Mouse (Mus musculus) lung, adult 18-20 months (tissue): ENCODE results near the gene Mpo.

Experiments
- DNase-seq, 2 experiments: peaks; one replicate each; pipeline ENCODE4 v3.0.0; 2022; ENCODE audit warnings: mixed read lengths in 2 of 2

The Mpo gene

DNA sequence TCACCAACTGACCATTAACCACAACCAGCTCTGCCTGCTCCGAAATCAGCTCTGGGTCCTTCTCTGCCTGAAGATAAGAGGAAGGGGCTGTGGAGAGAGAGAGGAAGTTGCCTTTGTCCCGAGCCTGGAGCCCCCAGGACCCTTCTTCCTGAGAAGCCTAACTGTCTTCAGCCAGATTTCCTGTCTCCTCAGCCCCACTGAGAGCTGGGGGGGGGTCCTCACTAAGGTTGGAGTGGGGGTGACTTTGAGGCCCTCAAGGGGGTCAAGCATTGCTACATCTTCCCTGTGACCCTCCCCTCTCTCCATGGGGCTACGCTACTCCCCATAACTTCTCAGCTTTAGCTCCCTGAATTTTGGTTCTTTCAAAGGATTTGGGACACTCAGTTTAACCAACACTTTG lies at the start of gene Mpo:
Gene Mpo (plus strand): TSS at position 122 of the 400 bp plus-strand sequence.
- no peak for DNase-seq

- no peak for DNase-seq
Observed at GRCm38 (mm10) chr11:87743691-87744090, 49.7 kb upstream of the Mpo start.

DNA sequence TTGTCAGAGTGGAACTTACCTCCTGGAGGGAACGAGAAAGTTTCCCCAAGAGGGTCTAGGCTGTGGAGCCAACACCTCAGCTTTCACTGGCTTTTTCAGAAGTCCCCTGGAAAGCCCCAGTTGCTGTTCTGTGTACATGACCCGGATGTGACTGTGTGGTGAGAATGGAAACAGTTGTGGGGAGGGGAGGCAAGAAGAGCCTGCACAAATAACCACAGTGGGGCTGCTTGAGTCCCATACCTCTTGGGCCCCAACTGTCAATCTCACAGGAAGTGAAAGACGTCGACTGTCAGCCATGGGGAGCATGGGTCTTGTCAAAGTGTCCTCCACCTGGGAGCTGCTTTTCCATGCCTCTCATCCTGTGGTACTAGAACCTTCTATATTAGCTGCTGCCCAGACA lies 48.4 kb upstream of the Mpo start:
- no peak for DNase-seq

GRCm38 (mm10) chr11:87745632-87746555 lies 47.5 kb upstream of the Mpo start:
- no peak for DNase-seq

GRCm38 (mm10) chr11:87747312-87747711 lies 46.1 kb upstream of the Mpo start:
- no peak for DNase-seq

GRCm38 (mm10) chr11:87747716-87748115 lies 45.7 kb upstream of the Mpo start:
- no peak for DNase-seq

- DNase-seq, result peak; percentile 63 to 76
Observed at GRCm38 (mm10) chr11:87748132-87749119, 45.0 kb upstream of the Mpo start.

DNA sequence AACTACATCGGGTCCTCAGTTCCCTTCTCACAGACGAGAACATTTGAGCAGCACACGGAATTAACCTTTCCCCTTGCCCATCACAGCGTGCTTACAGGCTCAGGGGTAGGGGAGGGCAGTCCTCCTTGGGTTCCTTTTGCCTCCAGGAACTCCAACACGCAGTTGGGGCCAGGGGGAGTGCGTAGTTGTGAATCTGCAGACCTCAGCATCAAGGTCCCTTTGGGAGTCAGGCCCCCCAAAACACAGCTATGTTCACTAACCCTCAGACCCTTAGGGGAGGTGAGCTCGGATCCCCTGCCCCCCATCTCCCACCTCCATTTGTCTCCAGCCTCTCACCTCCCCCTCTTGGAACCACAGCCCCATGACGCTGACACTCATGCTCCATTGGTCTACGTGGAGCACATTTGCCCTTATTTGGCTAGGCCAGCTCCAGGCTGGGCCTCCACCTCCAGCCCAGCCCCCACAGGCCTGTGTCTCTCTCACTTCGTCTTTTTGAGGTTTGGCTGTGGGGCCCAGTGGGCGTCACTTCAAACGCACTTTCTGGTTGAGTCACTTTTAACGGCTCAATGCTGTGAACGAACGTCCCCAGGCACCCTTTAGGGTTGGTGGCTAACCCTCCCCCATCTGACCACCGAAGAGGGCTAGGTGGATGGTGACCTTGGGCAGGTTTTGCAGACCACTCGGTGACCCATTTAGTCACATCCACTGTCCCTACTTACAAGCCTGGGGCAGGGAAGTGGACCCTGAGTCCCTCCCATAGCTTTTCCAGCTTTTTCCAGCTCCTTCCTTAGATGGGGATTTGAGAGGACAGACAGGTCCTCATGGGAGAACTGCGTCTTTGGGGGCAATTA lies 44.0 kb upstream of the Mpo start:
- DNase-seq, result peak; percentile 75 to 83

DNA sequence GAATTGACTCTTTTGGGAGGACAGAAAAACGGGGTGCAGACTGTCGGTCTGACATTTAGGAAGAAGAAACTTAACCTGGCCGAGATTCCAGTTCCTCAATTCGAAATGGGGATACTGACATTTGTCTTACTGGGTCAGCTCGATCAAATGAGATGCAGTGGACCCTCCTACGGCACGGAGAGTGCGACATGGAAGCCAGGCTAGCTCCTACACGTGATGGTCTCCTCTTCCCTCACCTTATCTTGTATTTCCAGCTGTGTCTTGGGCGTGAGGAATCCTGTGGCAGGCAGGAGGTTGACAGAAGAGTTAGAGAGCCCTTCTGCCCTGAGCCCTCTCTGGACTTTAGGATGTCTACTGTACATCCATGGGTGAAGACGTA lies 43.3 kb upstream of the Mpo start:
- no peak for DNase-seq

DNA sequence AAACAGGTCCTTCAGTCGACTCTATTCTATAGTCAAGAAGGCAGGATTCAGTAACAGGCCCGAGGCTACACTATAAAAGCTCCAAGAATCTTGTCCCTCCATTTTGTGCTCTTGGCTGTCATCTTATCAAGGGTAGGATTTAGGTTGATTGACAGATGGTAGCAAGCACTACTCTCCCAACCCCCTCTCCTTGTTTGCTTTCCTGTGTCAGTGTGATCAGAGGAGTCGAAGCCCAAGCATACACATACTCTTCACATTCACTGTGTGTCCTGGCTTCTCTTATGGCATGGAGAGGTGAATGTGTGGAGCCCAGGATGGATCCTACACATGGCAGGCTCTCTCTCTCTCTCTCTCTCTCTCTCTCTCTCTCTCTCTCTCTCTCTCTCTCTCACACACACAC lies 42.9 kb upstream of the Mpo start:
- DNase-seq, result no peak

- no peak for DNase-seq
Observed at GRCm38 (mm10) chr11:87751031-87751430, 42.4 kb upstream of the Mpo start.

DNA sequence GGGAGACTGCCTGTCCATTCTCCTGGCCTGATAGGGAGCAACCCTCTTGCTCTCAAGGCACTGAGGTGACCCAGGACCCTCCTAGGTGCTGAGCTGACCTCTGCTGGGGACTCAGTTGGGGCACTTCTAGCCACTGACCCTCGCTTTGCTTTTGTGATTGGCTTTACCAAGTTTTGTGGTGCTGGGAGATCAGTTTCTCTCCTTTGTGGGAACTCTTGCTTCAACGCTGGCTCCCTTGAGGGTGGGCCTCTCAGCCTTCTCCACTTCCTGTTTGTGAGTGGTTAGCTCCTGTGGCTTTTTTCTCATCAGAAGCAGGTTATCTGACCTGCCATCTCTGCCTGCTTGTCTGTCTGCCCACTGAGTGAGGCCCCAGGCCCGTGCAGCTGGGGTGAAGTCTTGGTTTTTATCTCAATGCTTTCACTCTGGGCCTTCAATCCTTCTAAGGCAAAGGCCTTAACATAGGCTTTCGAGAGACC lies 41.9 kb upstream of the Mpo start:
- peak in 1 of 2 experiments; percentile 53 for DNase-seq

DNA sequence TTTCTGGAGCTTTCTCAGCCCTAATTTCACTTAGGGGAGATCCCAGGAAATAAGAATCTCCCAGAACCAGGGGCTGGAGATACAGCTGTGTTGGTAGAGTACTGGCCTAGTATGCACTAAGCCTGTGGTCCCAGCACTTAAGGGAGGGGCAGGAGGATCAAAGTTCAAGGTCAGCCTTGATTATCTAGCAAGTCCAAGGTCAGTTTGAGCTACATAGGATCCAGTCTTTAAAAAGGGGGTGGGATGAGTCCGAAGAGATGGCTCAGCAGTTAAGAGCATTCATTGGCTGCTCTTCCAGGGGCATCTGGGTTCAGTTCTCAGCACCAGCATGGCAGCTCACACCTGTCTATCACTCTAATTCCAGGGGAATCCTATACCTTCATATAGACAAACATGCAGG lies 41.1 kb upstream of the Mpo start:
- DNase-seq, result no peak

DNA sequence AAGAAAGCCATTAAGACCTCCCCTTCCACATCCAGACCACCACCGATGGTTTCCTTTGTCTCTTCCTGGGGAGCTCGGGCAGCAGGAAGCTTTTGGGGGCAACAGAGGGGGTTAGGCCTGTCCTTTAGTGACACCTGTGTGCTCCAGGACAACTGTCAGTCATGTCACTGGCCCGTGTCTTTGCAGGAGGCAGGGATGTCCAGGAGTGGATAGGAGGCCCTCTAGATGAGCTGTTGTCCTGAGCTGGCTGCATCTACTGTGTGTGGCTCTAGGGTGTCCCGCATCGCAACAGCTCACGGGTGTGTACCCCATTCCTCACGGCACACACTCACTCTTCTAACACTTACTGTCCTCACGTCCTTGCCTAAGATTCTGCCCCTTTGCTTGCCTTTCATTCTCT lies 40.1 kb upstream of the Mpo start:
- DNase-seq, result no peak

DNA sequence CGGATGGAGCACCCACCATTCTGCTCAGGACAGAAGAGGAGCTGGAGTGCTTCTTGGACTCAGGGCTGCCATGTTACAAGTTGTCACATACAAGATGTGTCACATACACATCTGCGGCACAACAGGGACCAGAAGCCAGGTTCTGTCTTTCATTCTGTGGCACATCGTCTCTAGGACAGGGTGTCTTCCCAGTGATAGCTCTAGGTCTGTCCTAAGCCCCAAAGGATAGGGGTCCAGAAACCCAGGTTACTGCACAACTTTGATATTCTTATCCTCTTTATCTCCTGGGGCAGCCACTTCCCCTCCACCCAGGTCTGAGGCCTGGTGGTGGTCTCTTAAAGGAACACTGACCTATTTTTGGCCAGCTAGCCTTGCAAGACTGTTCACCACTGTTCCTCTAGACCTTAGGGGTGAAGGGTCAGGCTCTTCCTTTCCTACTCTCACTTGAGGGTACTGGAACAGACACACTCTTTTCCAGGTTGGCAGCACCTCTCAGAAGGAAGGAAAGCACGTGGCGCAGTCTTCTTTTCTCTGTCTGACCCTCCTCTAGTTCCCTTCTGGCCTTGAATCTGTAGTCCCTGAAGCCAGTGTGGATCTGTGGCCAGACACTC lies 39.4 kb upstream of the Mpo start:
- no peak for DNase-seq

DNA sequence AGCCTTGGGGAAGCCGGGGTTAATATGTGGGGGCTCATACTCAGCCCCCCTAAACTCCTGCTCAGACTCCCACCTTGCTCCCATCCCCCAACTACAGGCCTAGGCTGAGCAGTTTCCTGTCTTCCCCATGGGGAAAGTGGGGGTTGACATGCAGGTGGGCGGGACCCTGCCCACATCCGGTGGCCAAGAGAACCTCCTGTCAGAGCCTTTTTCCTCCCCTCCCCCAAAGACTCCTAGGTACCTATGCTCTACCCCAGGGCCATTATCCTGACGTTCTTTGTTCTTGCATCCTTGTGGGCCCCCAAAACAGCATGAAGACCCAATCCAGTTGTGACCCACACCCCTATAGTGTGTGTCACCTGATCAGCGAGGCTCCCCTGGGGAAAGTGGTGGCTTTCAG lies 38.8 kb upstream of the Mpo start:
- peak in 1 of 2 experiments; percentile 58 for DNase-seq

- DNase-seq, result peak; percentile 78 to 87
Observed at GRCm38 (mm10) chr11:87755360-87756017, 37.9 kb upstream of the Mpo start.

- peak; percentile 64 to 74 for DNase-seq
Observed at GRCm38 (mm10) chr11:87756251-87756820, 37.0 kb upstream of the Mpo start.

DNA sequence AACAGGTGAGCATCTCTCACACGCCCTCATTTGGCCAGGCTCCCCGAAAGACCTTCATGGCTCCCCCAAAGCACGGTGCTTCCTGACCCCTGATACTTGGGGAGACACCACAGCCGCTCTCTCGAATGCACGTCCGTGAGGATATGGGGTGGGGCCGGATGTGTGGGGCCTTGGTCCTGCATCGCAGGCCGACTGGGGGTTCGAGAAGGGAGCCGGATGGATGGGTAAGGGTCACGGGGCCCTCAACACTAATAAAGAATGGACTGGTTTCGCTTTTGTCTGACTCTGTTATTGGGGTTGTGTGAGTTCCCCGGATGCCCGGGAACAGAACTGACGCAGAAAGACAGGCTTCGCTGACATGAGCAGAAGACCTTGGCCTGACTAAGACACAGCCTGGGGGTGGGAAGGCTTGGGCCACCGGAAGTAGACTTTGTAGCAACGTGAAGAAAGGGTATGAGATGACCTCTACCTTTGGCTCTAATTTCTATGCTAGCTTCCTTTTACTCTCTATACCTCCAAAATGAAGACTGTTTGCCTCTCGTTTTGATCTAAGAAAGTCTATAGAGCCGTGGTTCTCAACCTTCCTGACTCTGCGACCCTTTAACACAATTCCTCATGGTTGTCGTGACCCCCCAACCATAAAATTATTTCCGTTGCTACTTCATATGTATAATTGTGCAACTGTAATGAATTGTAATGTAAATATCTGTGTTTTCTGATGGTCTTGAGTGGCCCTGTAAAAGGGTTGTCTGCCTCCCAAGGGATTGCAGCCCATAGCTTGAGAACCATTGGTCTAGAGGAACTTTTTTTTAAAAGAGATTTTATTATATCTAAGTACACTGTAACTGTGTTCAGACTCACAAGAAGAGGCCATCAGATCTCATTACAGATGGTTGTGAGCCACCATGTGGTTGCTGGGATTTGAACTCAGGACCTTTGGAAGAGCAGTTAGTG lies 36.1 kb upstream of the Mpo start:
- peak in 1 of 2 experiments; percentile 18 for DNase-seq
